Mouse (Mus musculus): Measurements from ENCODE around the gene Txlna. TPM values are rescaled to one million over a fixed set of nuclear protein-coding genes. Genes with fewer than 3 reads are reported as not detected.
A peak's percentile ranks its signal among the peaks of the same experiment; 100 is the strongest.

Gene Txlna
- total and polyA plus RNA-seq, 2 experiments from 2014 or later = 22.7 to 28.3 TPM

- 32% methylated on average over 7 of the region's 7 CpGs for WGBS
- peak; percentile 90 for DNase-seq (ENCODE audit: low spot score)
- H3K4me1 ChIP-seq (ENCODE audit: control insufficient read depth, insufficient read depth) = 0 out of 2 replicates have a peak, but pooled peaks cover under 1% of the 10 kb centered on the region
- no peak overlapping the region for H3K27ac ChIP-seq (ENCODE audit: low read depth)
- no peaks in the 10 kb centered on the region for H3K9me3 ChIP-seq (replicated peaks; ENCODE audit: control insufficient read depth, low read length)
- no peak for TF ChIP-seq EP300 (IDR thresholded peaks at IDR 0.05; ENCODE audit: low read depth)
- TF ChIP-seq CTCF (IDR thresholded peaks at IDR 0.05; ENCODE audit: low read depth) = peak; percentile 93
- no peak overlapping the region for H3K4me2 ChIP-seq (ENCODE audit: low read depth, low read length)
- H3K4me3 ChIP-seq (ENCODE audit: low read depth, low read length) = no peak overlapping the region
- no peak overlapping the region for H3K9ac ChIP-seq (replicated peaks; ENCODE audit: low read depth, low read length)
- H3K36me3 ChIP-seq (replicated peaks; ENCODE audit: control insufficient read depth, insufficient read depth, low read length) = peaks cover 37% of the 10 kb centered on the region
- ATAC-seq (ENCODE audit: insufficient read depth, low read depth) = peak; percentile 88
- H3K27me3 ChIP-seq (ENCODE audit: control insufficient read depth, insufficient read depth, low read length) = no peaks in the 10 kb centered on the region
Observed at GRCm38 (mm10) chr4:129608426-129609025, 32.3 kb downstream of the Txlna start.

- TF ChIP-seq CTCF (IDR thresholded peaks at IDR 0.05; ENCODE audit: low read depth) (0 out of 2 replicates have a peak, but pooled peaks have one; percentile 9), EP300 (IDR thresholded peaks at IDR 0.05; ENCODE audit: low read depth) (peak; percentile 50; the same call in 1 of the 2 replicates)
- Histone ChIP-seq H3K4me1 (ENCODE audit: control insufficient read depth, insufficient read depth) (peaks cover 15% of the 10 kb centered on the region), H3K36me3 (replicated peaks; ENCODE audit: control insufficient read depth, insufficient read depth, low read length) (peaks cover 36% of the 10 kb centered on the region), H3K4me3 (ENCODE audit: low read depth, low read length) (peak within 1 kb of the TSS; percentile 94), H3K4me2 (ENCODE audit: low read depth, low read length) (peak within 1 kb of the TSS; percentile 98), H3K27ac (ENCODE audit: low read depth) (peak within 1 kb of the TSS; percentile 66), H3K9ac (replicated peaks; ENCODE audit: low read depth, low read length) (peak within 1 kb of the TSS; percentile 83), H3K9me3 (replicated peaks; ENCODE audit: control insufficient read depth, low read length) (no peaks in the 10 kb centered on the region), H3K27me3 (ENCODE audit: control insufficient read depth, insufficient read depth, low read length) (no peaks in the 10 kb centered on the region)
- under 1% methylated on average over 65 of the region's 74 CpGs for WGBS
- ATAC-seq (ENCODE audit: insufficient read depth, low read depth) = peak; percentile 90
- peak; percentile 89 for DNase-seq (ENCODE audit: low spot score)
Observed at GRCm38 (mm10) chr4:129600233-129601158, 40.4 kb downstream of the Txlna start, which contains the start of the genes Eif3i and Tmem234. TSS of gene Eif3i (minus strand) at chr4:129600648. TSS of gene Tmem234 (plus strand) at chr4:129600668.

- no peak for DNase-seq (ENCODE audit: low spot score)
- no peak overlapping the region for H3K4me2 ChIP-seq (ENCODE audit: low read depth, low read length)
- no peaks in the 10 kb centered on the region for H3K9me3 ChIP-seq (replicated peaks; ENCODE audit: control insufficient read depth, low read length)
- peaks cover 36% of the 10 kb centered on the region for H3K36me3 ChIP-seq (replicated peaks; ENCODE audit: control insufficient read depth, insufficient read depth, low read length)
- peaks cover 6% of the 10 kb centered on the region; the same call in 1 of the 2 replicates for H3K4me1 ChIP-seq (ENCODE audit: control insufficient read depth, insufficient read depth)
- ATAC-seq (ENCODE audit: insufficient read depth, low read depth) = no peak
- no peak overlapping the region for H3K27ac ChIP-seq (ENCODE audit: low read depth)
- H3K9ac ChIP-seq (replicated peaks; ENCODE audit: low read depth, low read length) = no peak overlapping the region
- TF ChIP-seq EP300 (IDR thresholded peaks at IDR 0.05; ENCODE audit: low read depth) = no peak
- no peaks in the 10 kb centered on the region for H3K27me3 ChIP-seq (ENCODE audit: control insufficient read depth, insufficient read depth, low read length)
- H3K4me3 ChIP-seq (ENCODE audit: low read depth, low read length) = no peak overlapping the region
- 49% methylated on average over 4 of the region's 4 CpGs for WGBS
Observed at GRCm38 (mm10) chr4:129588865-129589264, 52.0 kb downstream of the Txlna start.

GRCm38 (mm10) chr4:129586943-129587342, 53.9 kb downstream of the Txlna start:
- Histone ChIP-seq H3K4me2 (ENCODE audit: low read depth, low read length) (no peak overlapping the region), H3K4me3 (ENCODE audit: low read depth, low read length) (no peak overlapping the region), H3K9ac (replicated peaks; ENCODE audit: low read depth, low read length) (no peak overlapping the region), H3K9me3 (replicated peaks; ENCODE audit: control insufficient read depth, low read length) (no peaks in the 10 kb centered on the region), H3K36me3 (replicated peaks; ENCODE audit: control insufficient read depth, insufficient read depth, low read length) (peaks cover 17% of the 10 kb centered on the region), H3K4me1 (ENCODE audit: control insufficient read depth, insufficient read depth) (peaks cover 6% of the 10 kb centered on the region; the same call in 1 of the 2 replicates), H3K27me3 (ENCODE audit: control insufficient read depth, insufficient read depth, low read length) (no peaks in the 10 kb centered on the region), H3K27ac (ENCODE audit: low read depth) (no peak overlapping the region)
- TF ChIP-seq CTCF (IDR thresholded peaks at IDR 0.05; ENCODE audit: low read depth) = no peak
- no peak for TF ChIP-seq EP300 (IDR thresholded peaks at IDR 0.05; ENCODE audit: low read depth)
- ATAC-seq (ENCODE audit: insufficient read depth, low read depth) (no peak), DNase-seq (ENCODE audit: low spot score) (no peak)
- 53% methylated on average over 1 of the region's 1 CpGs for WGBS

- no peak for TF ChIP-seq EP300 (IDR thresholded peaks at IDR 0.05; ENCODE audit: low read depth)
- no peak for TF ChIP-seq CTCF (IDR thresholded peaks at IDR 0.05; ENCODE audit: low read depth)
- Histone ChIP-seq H3K4me2 (ENCODE audit: low read depth, low read length) (peak overlapping the region; percentile 73), H3K27me3 (ENCODE audit: control insufficient read depth, insufficient read depth, low read length) (no peaks in the 10 kb centered on the region), H3K27ac (ENCODE audit: low read depth) (no peak overlapping the region), H3K9me3 (replicated peaks; ENCODE audit: control insufficient read depth, low read length) (no peaks in the 10 kb centered on the region), H3K4me1 (ENCODE audit: control insufficient read depth, insufficient read depth) (peaks cover 6% of the 10 kb centered on the region; the same call in 1 of the 2 replicates), H3K9ac (replicated peaks; ENCODE audit: low read depth, low read length) (no peak overlapping the region), H3K36me3 (replicated peaks; ENCODE audit: control insufficient read depth, insufficient read depth, low read length) (peaks cover 6% of the 10 kb centered on the region), H3K4me3 (ENCODE audit: low read depth, low read length) (no peak overlapping the region)
- ATAC-seq (ENCODE audit: insufficient read depth, low read depth) (no peak), DNase-seq (ENCODE audit: low spot score) (no peak)
- 82% methylated on average over 9 of the region's 9 CpGs for WGBS
Observed at GRCm38 (mm10) chr4:129585773-129586172, 55.1 kb downstream of the Txlna start.

All from heart, postnatal 0 days (tissue).